Mouse (Mus musculus): ENCODE results near the gene Znrf1.

Gene Znrf1

DNA sequence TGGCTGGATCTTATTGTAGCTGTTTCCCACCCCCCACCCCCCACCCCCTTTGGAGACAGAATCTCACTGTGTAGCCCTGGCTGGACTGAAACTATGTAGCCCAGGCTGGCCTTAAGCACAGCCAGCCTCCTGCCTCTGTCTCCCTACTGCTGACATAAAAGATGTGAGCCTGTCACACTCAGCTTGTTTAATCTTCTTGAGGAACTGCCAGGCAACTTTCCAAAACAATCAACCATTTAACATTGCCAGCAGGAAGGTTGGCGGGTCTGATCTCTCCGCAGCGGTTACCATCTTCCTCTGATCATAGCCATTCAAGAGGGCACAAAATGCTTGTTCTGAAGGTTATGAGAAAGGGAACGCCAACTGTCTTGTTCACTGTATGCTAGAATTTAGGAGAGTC is 2.4 kb upstream of the Znrf1 start:
- DNase-seq (ENCODE audit: low spot score in 2 of 2) = no peak

DNA sequence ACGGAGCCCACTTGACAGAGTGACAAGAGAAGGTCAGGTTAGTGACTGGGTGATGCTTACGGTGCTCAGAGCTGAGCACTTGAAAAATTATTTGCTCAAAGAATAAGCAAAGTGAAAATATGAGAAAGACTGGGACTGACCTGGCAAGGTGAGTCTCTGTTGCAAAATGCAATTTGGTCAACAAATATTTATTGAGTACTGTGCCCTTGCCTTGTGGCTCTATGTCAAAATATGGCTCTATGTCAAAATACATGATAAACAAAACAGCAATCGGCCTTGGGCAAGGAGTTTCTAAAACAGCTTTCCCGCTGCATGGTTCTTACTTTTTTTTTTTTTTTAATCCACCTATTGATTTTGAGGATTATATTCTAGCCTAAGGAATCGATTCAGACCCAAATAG is 406 bp upstream of the Znrf1 start:
- no peak for DNase-seq (ENCODE audit: low spot score in 2 of 2)

DNA sequence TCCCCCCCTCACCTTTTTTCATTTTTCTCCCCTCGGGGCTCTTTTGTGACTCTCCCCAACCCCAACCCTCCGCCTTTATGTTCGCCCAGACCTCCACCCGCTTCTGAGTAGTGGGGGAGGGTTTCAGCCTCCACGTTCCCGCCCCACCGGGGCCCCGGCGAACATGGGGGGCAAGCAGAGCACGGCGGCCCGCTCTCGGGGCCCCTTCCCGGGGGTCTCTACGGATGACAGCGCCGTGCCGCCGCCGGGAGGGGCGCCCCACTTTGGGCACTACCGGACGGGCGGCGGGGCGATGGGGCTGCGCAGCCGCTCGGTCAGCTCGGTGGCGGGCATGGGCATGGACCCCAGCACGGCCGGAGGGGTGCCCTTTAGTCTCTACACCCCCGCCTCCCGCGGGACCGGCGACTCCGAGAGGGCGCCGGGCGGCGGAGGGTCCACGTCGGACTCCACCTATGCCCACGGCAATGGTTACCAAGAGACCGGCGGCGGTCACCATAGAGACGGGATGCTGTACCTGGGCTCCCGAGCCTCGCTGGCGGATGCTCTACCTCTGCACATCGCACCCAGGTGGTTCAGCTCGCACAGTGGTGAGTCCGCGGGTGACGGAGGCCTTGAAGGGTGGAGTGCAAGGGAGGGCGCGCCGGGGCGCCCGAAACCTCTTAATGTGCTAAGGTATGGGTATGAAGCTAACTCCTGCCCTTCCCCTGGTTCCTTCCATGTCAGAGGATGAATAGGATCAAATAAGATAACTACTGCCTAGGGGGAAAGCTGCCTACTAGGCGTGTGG is 1.3 kb downstream of the Znrf1 start:
- DNase-seq (ENCODE audit: low spot score in 2 of 2) = peak in 1 of 2 experiments; percentile 25

DNA sequence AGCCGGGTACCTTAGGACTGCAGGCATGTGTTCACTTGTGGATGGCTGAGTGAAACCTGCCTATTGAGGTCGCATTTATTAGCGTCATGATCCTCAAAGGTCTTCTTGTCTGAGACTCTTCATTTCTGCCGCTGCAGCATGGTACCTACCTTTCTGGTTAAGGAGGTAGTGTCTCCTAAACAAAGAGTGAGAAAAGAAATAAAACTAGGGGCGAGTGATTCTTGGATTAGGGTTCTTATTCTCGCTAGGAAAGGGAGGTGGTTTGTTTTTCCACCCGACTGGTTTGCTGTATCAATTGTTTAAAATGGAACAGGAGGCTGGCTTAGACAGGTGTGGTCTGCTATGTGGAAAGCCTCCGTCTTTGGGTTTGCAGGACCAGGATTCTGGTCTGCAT is 1.9 kb downstream of the Znrf1 start:
- no peak for DNase-seq (ENCODE audit: low spot score in 2 of 2)

DNA sequence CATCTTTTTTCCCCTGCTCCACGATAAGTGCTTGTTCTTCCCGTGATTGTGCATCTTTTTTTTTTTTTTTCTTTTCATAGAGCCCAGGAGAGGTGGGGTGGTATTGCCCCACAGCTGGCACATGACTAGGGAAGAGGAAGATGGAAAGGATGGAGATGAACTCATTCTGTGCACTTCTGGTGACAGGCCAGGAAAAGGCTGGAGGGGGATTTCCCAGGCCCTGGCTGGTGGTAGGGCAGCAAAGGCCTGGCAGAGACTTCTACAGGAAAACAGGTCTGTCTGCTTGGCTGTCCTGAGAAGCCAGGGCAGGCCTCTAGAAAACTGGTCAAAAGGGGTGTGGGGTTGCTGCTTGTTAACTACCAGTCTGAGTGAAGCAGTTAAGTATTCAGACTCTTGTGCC is 2.3 kb downstream of the Znrf1 start:
- DNase-seq (ENCODE audit: low spot score in 2 of 2) = no peak

DNA sequence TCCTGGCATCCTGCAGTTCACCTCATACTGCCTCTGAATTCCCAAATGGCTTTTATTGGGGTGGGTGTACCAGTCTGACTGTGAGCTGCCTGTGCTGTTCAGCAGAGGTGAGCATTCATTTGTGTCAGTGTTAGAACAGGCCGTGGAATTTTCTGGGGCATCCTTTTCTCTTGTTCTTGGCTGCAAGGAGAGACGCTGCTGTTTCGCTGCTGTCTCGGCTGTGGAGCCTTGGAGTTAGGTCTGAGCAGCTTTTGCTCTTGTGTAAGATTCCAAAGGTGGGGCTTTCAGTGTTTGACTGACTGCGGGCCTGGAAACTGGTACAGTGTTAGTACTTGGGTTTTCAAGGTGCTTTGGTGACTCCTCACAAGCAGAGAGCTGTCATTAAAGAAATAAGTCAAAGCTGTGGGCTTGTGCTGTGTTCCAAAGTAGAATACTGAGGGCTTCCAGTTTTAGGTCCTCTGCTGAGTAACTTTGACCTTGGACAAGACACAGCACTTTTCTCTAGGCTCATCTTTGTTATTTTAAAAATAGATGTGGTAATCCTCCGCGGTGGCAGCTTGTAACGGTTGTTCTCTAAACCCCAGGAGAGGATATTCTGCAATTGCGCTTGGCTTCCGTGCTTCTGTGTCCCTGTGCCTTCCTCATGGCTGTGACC is 3.7 kb downstream of the Znrf1 start:
- no peak for DNase-seq (ENCODE audit: low spot score in 2 of 2)

DNA sequence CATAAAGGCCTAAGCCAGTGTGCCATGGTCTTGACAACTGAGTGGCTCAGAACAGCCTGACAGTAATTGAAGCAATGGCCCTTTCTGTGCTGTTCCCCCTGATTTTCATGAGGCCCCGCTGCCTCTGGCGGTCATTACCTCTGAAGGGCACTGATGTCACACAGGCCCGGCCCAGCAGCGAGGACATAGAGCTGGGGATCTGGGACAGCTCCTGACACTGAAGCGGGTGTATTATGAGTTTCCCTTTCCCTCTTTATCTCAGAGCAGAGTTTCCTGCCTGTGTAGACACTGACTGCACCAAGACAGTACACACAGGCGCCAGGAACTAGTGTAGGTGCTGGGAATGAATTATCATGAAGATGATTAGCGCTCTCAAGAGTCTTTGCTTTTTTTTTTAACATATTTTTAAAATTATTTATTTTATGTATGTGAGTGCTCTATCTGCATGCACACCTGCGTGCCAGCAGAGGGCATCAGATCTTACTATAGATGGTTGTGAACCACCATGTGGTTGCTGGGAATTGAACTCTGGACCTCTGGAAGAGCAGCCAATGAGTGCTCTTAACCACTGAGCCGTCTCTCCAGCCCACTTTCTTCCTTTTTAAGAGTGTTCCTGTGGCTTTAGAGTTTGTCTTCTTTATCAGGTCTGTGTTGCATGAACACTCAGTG is 7.9 kb downstream of the Znrf1 start:
- DNase-seq (ENCODE audit: low spot score in 2 of 2) = no peak

DNA sequence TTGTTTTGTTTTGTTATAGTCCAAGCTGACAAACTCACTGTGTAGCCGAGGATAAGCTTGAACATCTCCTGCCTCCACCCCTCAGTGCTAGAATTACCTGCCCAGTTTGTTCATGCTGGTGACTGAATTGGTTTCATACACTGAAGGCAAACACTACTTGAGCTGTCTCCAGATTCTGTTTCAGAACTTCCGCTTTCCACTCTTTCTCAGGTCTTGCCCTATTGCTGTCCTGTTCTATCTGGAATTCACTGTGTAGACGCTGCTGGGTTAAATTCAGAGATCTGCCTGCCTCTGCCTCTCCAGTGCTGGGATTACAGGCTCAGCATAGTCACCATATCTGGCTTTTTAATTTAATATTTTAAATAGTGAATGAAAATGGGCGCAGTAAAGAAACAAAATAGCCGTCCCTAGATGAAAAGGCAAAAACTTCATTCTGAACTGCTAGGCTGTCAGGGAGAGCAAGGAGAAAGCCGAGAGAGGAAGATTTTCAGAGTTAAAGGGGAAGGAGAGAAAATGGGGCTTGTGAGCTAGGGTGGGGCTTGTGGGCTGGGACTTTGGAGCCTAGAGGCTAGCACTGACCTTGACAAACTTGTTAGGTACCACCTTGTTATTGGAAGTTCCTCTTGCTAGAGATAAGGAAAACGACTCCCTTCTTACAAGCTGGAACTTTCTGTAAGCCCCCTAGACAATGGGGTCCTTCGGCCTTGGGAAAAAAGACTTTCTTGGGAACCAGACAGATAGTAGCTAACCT is 9.7 kb downstream of the Znrf1 start:
- no peak for DNase-seq (ENCODE audit: low spot score in 2 of 2)

DNA sequence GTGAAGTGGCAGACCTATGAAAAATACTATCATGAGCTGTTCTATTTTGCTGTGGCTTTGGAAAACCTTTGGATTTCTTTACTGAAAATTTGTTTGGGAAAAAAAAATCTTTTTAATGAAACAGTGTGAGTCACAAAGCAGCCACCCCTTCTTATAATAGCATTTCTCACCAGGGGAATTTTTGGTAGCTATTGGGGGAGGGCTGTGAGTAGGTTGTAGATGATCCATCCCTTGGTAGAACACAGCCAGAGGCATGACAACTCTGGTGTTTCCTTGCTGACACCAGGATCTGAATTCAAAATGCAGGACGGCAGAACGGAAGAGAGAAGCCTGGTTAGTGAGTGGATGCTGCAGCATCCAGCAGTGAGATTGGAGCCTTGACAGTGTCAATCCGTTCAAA is 11.2 kb downstream of the Znrf1 start:
- DNase-seq (ENCODE audit: low spot score in 2 of 2) = no peak

DNA sequence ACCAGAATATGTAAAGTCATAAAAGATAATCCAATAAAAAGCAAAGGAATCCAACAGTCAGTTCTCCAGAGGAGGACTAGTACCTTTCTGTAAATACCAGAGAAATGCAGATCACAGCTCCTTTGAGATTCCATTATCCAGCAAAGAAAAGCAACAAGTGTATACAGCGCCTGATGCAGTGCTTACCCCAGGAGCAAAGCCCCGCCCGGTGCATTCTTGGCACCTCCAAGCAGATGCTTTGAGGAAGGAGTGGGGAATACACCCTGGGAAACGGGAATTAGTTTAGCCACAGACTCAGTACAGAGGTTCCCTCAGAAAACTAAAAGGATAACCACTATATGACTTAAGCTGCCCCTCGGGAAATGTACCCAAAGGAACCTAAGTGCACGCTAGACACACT is 12.3 kb downstream of the Znrf1 start:
- no peak for DNase-seq (ENCODE audit: low spot score in 2 of 2)

DNA sequence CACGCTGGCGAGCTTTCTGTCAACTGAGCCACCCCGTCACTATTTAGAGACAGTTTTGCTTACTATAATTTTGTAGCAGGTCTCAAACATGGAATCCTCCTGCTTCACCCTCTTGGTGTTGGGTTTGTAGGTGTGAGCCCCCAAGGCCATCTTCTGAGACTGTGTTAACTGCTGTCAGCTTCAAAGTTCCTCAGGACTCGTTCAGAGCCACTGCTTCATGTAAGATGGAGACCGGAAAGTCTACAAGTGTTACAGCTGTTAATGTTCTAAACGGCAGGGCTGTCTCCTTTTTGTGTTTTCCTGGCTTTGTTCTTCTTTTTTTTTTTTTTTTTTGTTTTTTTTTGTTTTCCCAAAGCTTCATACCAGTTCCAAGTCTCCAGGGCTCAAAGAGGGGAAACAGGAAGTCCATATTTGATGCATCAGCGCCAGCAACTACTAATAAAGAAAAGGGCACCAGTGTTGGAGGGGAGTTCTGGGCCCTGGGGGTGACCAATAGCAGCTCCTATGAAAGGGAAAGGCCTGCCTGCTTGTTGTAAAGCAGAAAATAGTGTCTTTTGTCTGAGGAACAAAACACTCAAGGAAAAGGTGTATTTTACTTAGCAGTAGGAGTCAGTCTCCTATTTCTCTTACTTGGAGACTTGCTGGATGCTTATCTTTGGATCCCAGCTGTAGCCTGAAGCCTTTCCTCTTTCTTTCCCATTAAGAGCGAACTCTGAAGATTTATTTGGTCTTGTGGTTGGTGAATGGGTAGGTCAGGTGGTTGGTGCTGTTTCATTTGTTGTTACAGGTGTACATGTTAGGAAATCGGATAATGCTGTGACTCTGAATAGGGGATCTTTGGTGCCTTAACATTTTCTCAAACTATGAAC is 14.3 kb downstream of the Znrf1 start:
- DNase-seq (ENCODE audit: low spot score in 2 of 2) = no peak

DNA sequence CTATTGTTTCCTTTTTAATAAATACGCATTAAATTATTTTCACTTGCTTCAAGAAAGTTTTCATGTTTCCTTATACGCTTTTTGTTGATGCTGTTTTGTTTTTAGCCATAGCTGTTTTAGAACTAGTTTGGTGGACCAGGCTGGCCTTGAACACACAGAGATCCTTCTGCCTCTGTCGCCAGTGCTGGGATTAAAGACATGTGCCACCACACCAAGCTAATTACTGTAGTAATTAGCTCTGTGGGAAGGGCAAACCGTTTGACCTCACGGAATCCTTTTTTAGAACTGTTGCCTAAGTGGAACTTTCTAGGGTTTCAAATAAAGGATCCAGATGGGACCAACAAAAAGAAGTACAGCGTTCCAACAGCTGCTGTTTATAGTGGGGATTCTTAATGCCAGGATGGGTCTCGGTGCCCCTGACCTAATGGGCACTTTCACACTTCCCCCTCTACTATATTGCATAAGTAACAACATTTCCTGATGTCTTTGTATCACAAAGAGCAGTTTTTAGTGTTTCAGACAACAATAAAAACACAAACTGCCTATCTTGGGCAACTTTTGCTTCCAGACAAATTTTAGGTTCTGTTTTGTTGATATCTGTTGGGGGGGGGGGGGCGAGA is 15.7 kb downstream of the Znrf1 start:
- no peak for DNase-seq (ENCODE audit: low spot score in 2 of 2)

DNA sequence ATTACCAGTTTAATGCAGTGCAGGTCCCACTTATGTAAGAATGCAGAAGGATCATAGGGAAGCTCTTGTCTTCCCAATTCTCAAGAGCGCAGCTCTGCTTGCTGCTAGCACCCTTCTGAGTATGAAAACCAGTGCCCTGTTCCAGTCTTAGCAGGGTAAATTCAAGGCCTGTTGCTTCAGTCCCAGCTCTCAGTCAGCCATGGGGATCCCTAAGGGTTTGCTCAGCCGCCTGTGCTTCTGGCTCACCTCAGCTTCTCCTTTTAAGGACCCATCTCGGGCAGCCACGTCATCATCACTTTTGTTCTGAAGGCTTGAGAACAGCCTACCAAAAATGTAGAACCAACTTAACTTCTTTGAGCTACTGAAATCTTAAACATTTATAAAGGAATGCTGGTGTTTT is 25.9 kb downstream of the Znrf1 start:
- no peak for DNase-seq (ENCODE audit: low spot score in 2 of 2)

DNA sequence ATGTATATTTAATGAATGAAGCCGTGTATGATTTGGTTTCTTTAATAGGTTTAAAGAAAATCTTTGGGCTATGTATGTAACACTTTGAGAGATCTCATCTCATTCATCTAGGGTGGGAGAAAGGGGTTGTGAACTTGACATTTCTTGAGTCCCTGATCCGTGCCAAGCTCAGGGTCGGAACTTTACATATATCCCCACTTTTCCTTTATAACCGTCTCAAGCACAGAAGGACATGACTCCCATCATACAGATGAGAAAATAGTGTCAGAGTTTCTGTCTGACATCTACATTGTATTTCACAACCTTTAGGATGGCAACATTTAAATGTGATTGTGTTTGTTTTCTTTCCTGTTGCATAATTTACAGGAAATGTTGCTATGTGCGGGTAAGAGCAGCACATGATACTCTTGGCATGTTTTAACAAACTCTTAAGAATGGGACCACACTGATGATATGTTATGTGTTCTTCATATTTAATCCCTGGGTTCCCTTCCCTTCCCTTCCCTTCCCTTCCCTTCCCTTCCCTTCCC is 26.4 kb downstream of the Znrf1 start:
- no peak for DNase-seq (ENCODE audit: low spot score in 2 of 2)

DNA sequence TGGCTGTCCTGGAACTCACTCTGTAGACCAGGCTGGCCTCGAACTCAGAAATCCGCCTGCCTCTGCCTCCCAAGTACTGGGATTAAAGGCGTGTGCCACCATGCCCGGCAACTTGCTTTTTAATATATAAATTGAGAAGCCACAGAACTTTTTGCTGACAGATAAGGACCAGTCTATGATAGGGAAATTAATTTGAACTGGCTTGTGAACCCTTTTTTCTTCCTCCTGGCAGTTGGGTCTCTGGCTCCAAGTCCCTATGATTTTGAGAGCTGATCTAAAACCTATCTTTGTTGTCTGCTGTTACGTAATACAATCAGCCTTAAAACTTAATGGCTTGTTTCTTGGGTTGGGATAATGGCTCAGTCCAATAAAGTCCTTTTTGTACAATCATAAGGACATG is 27.2 kb downstream of the Znrf1 start:
- no peak for DNase-seq (ENCODE audit: low spot score in 2 of 2)

DNA sequence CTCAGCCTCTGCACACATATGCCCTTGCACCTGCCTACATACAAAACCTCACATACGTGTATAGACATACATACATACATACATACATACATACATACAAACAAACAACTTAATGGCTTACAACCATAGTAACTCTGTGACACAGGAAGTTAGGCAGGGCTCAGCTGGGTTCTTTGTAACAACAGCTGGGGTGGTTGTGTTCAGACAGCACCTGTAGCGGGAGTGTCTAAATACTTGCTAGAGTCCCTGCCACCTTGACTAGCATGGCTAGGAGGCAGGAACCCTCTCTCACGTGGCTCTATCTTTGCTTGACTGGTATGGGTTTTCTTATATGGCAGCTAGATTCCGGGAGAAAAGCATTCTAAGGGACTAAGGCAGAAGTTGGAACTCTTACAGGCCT is 27.8 kb downstream of the Znrf1 start:
- DNase-seq (ENCODE audit: low spot score in 2 of 2) = no peak

DNA sequence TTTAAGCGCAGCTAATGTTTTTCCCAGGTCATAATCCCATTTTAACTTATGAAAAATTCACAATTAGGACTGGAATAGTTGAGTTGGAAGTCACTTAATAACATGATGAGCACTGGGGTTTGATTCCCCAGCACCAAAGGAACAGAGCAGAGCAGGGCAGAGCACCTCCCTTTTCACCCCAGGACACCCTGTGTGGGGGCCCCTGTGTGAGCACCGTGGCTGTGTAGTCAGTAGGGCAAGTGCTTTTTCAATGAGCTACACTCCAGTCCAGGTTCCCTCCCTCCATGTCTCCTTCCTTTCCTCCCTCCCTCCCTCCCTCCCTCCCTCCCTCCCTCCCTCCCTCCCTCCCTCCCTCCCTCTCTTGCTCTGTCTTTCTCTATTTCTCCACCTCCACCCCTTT is 28.2 kb downstream of the Znrf1 start:
- no peak for DNase-seq (ENCODE audit: low spot score in 2 of 2)

DNA sequence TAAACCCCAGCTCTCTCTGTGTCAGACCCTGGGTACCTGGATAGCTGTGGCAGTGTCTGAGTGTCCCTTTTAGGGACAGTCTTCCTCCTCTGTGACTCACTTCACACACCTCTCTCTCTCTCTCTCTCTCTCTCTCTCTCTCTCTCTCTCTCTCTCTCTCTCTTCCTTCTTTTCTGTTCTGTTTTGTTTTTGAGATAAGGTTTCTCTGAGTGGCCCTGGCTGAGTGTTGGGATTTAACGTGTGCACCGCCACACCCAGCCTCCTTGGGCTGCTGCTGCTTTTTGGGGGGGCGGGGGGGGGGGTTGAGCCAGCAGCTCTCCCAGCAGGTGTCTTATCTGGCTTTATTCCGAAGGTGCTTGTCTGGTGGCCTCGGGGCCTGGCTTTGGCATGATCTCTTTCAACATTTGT is 29.9 kb downstream of the Znrf1 start:
- DNase-seq (ENCODE audit: low spot score in 2 of 2) = no peak

DNA sequence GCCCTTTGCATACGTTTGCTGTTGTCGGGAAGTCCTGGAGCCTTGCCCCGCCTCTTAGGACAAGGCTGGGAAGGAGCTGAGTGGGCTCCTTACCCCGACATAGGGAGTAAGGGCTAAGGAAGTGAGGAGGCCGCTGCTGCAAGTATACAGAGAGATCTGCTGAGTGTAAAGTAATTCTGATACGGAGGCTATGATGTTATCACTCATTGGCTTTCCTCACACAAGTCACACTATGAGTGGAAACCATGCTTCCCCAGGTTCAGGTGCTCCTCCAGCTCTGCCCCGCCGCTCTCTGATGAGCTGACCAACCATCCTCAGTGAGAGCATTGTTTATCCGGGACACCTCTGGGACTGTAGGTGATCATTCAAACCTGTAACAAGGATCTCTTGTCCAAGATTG is 30.4 kb downstream of the Znrf1 start:
- no peak for DNase-seq (ENCODE audit: low spot score in 2 of 2)

DNA sequence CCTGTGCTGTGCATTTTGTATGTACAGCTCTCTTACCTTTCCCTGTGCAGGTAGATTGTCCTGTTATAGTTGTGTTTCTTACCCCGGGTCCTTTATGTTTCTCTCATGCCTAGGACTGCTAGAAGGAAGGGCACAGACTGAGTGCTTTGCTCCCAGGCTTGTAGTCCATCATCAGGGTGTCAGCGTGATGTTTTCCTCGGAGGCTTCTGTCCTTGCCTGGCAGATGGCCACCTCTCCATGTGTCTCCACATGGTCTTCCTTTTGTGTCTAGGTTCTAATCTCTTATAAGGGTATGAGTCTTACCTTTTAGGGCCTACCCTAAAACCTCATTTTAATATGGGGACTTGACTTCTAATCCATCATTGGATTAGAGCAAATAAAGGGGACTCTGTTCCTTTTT is 31.7 kb downstream of the Znrf1 start:
- no peak for DNase-seq (ENCODE audit: low spot score in 2 of 2)

DNA sequence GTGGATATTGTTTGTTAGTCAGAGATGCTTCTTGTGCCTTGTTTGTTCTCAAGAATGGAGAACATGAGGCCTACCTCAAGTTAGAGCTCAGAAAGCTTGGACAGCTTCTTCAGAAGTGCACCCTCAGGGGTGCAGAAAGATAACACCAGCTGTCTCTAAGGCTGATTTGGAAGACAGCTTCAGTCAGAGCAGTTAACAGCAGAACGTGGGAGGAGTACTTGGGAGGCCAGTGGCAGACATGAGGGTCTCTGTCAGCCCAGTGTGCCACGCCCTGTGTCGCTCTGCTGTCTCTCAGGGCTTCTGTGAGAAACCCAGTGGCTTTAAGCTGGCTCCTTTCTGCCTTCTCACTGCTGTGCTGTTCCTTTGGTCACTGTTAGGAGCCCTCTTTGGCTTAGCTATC is 32.1 kb downstream of the Znrf1 start:
- DNase-seq (ENCODE audit: low spot score in 2 of 2) = no peak
